Mouse (Mus musculus) G1E (cell line): Measurements from ENCODE around the gene Itk.

Experiments used
- CTCF ChIP-seq: IDR thresholded peaks from 2 replicates; pipeline ENCODE4 v1.5.1; 2012; ENCODE audit warnings: low read depth, low read length, inconsistent platforms, mixed read lengths
- POLR2AphosphoS5 ChIP-seq: IDR thresholded peaks from 2 replicates; pipeline ENCODE4 v1.6.1; 2012; ENCODE audit warnings: low read depth, low read length, inconsistent platforms; ENCODE audit not compliant: insufficient replicate concordance

- TF ChIP-seq CTCF (no peak), POLR2AphosphoS5 (no peak)
Measured at GRCm38 (mm10) chr11:46396860-46397179, 7.5 kb upstream of the Itk start.
